Mouse (Mus musculus): ENCODE measurements around the gene Rprml. TPM values are rescaled to one million over a fixed set of nuclear protein-coding genes. Genes with fewer than 3 reads are reported as not detected.

Rprml gene
- polyA plus RNA-seq, 1 experiment from 2014 or later = 2.3 TPM

DNA sequence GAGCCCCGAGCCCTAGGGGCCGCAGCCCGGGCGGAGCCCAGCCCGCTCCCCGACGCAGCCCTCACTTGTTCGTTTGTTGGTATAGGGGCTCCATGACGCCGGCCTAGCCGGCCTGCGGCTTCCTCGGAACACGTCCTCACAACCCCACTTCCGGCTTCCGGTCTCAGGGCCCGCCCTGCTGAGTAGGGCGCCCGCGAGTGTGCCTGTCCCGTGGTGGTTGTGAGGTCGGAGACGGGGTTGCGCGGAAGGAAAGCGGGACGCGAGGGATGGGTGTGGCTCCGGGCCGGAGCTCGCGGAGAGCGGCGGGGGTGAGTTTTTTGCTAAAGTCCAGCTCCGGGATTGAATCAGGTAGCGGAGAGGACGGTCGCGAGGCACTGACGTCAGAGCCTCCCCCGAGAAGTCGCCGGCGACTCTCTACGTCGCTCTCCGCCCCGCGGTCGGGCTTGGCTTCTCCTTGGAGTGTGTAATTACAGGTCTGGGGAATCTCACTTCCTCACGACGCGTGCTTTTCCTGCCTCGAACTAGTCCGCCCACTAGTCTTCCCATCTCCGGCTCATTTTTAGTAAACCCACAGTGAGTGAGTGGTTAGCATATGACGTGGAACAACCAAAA lies 48.3 kb downstream of the Rprml start, which contains the start of gene Gosr2:
Gosr2 (minus strand) TSS at position 334 of the 612 bp plus-strand sequence.
- no peaks in the 10 kb centered on the region for H3K9me3 ChIP-seq (ENCODE audit: control insufficient read depth)
- no peak for TF ChIP-seq CTCF (IDR thresholded peaks at IDR 0.05; ENCODE audit: low read depth)
- H3K27me3 ChIP-seq (replicated peaks; ENCODE audit: control insufficient read depth, insufficient read depth, low read length) = no peaks in the 10 kb centered on the region
- peak within 1 kb of the TSS; percentile 89 for H3K9ac ChIP-seq (ENCODE audit: low read depth, low read length)
- peak; percentile 94 for ATAC-seq
- peak within 1 kb of the TSS; percentile 73 for H3K4me2 ChIP-seq (replicated peaks; ENCODE audit: low read depth)
- H3K4me1 ChIP-seq (replicated peaks; ENCODE audit: control insufficient read depth, insufficient read depth, low read length) = no peaks in the 10 kb centered on the region
- WGBS = under 1% methylated on average over 57 of the region's 57 CpGs
- peaks cover 3% of the 10 kb centered on the region; the same call in 1 of the 2 replicates for H3K36me3 ChIP-seq (ENCODE audit: control insufficient read depth, insufficient read depth)
- peak within 1 kb of the TSS; percentile 98 for H3K27ac ChIP-seq (ENCODE audit: low read depth, low read length)
- H3K4me3 ChIP-seq (ENCODE audit: low read depth, low read length) = peak within 1 kb of the TSS; percentile 73

DNA sequence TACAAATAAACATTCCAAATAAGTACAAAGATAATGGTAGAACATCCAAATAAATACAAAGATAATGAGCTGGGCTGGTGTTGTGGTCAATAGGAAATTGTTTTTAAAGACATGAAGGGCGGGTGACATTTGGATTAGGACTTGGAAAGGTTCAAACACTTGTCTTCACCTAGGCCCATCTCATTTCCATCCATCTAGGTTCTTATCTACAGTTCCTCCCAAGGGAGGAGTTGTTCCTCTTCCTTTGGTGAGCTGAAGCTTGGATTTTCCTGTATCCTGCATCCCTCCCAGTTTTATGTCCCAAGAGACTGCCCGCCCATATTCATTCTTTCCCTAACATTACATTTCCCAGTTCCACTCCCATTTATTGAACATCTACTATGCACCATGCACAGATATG lies 48.9 kb downstream of the Rprml start:
- Histone ChIP-seq H3K9me3 (ENCODE audit: control insufficient read depth) (no peaks in the 10 kb centered on the region), H3K4me3 (ENCODE audit: low read depth, low read length) (peak overlapping the region; percentile 73), H3K4me1 (replicated peaks; ENCODE audit: control insufficient read depth, insufficient read depth, low read length) (no peaks in the 10 kb centered on the region), H3K9ac (ENCODE audit: low read depth, low read length) (peak overlapping the region; percentile 89; the same call in 1 of the 2 replicates), H3K36me3 (ENCODE audit: control insufficient read depth, insufficient read depth) (peaks cover 6% of the 10 kb centered on the region; the same call in 1 of the 2 replicates), H3K27ac (ENCODE audit: low read depth, low read length) (peak overlapping the region; percentile 98), H3K4me2 (replicated peaks; ENCODE audit: low read depth) (peak overlapping the region; percentile 73), H3K27me3 (replicated peaks; ENCODE audit: control insufficient read depth, insufficient read depth, low read length) (no peaks in the 10 kb centered on the region)
- no peak for ATAC-seq
- TF ChIP-seq CTCF (IDR thresholded peaks at IDR 0.05; ENCODE audit: low read depth) = no peak
- WGBS = 54% methylated on average over 2 of the region's 2 CpGs

Other genes starting within 250 kb of the Rprml start
- gene Plekhm1, start 236.9 kb upstream of the Rprml start, polyA plus RNA-seq (2015; fragmentation: Nextera tagmentation; extraction: Ambion mirVana) = 4.7 and 5.2 TPM in 2 replicates
- gene Lrrc37a, start 145.0 kb upstream of the Rprml start, polyA plus RNA-seq (2015; fragmentation: Nextera tagmentation; extraction: Ambion mirVana) = not detected in 2 replicates
- gene Gm884, start 28.4 kb upstream of the Rprml start, polyA plus RNA-seq (2015; fragmentation: Nextera tagmentation; extraction: Ambion mirVana) = not detected in 2 replicates
- gene Lyzl6, start 10.7 kb upstream of the Rprml start, polyA plus RNA-seq (2015; fragmentation: Nextera tagmentation; extraction: Ambion mirVana) = not detected in 2 replicates
- gene Gosr2, start 48.3 kb downstream of the Rprml start, polyA plus RNA-seq (2015; fragmentation: Nextera tagmentation; extraction: Ambion mirVana) = 106 and 113 TPM in 2 replicates
- gene Wnt9b, start 100.3 kb downstream of the Rprml start, polyA plus RNA-seq (2015; fragmentation: Nextera tagmentation; extraction: Ambion mirVana) = 0.03 and 0.09 TPM in 2 replicates
- gene Wnt3, start 124.6 kb downstream of the Rprml start, polyA plus RNA-seq (2015; fragmentation: Nextera tagmentation; extraction: Ambion mirVana) = 0.51 and 0.55 TPM in 2 replicates

Data from intestine, postnatal 0 days (tissue).